8 mouse cellular contexts compared by ENCODE assay signal in the genomic region with DNA sequence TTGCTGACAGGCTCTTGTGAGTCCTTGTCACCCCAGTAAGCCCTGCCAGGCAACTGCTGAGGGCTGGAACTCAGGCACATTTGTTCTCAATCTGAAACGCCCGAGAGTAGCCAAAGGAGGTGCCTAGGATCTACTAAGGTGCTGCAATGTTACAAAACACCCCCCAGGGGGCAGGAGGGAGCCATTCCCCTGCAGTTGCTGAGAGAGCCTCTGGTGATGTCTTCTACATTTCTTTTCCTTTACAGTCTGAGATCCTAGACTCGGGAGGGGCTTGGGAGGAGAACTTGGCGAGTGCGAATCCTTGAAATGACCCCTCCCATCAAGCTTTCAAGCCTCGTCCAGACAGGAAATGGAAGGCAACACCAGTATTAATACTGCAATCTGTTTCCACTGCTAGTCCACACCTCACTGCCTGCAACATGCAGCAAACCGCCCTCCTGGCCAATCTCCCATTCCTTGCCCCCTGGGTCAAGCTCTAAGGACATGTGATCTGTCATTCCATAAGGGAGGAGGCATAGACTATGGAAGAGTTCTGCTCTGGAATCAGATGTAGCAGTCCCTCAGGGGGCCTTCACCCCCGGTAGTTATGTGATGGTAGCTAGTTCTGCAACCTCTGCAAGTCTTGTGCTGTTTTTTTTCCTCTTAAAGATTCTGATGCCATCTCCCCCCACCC. TPM values are rescaled to one million over a fixed set of nuclear protein-coding genes. Genes with fewer than 3 reads are reported as not detected.
DNase-seq lines count a peak whose midpoint lies in the region; ATAC-seq and TF ChIP-seq lines count a peak whose summit lies in the region.
"Had no signal": no experiment of that assay in that cellular context is flagged by ENCODE, and none has a peak within 500 bp of the region (broad histone marks: within the 10 kb centered on the region; RNA-seq: fewer than 3 reads in every experiment).

No protein-coding gene starts in this region.

- TF ChIP-seq POLR2A in small intestine, adult 2 months (IDR thresholded peaks at IDR 0.05; ENCODE audit: low read depth, low read length) = no peak

- H3K4me1 ChIP-seq in ES-E14 (ENCODE audit: control insufficient read depth in 2 of 2, insufficient read depth in 2 of 2, low read length in 2 of 2, poor library complexity in 1 of 2) = 0 out of 4 replicates have a peak, but pooled peaks cover 0 to 2% of the 10 kb centered on the region in 2 experiments
- H3K4me1 ChIP-seq in lung, postnatal 0 days (ENCODE audit: insufficient read depth, low read depth, low read length) = no peaks in the 10 kb centered on the region
- H3K4me1 ChIP-seq in small intestine, adult 2 months (ENCODE audit: control insufficient read depth, insufficient read depth, insufficient read length, low read length) = no peaks in the 10 kb centered on the region
- H3K4me1 ChIP-seq: liver, embryonic 15.5 days had no signal

- 17% methylated on average over 8 of the region's 8 CpGs for WGBS in lung, postnatal 0 days
- 20% methylated on average over 8 of the region's 8 CpGs for WGBS in small intestine, adult 2 months

- H3K4me3 ChIP-seq in C2C12 (ENCODE audit: insufficient read depth, poor library complexity, severe bottlenecking) (no peak overlapping the region), ES-E14 (ENCODE audit: insufficient read depth in 1 of 2, low read depth in 1 of 2, low read length in 2 of 2, poor library complexity in 1 of 2, severe bottlenecking in 1 of 2) (no peak overlapping the region)
- no peak overlapping the region for H3K4me3 ChIP-seq in lung, postnatal 0 days (ENCODE audit: low read depth, low read length)
- H3K4me3 ChIP-seq in small intestine, adult 2 months (ENCODE audit: low read depth, low read length) = no peak overlapping the region
- H3K4me3 ChIP-seq: liver, embryonic 15.5 days had no signal

- H3K36me3 ChIP-seq in C2C12 (ENCODE audit: control insufficient read depth, insufficient read depth) (no peaks in the 10 kb centered on the region), ES-E14 (ENCODE audit: control insufficient read depth, insufficient read depth, low read length, poor library complexity, severe bottlenecking) (no peaks in the 10 kb centered on the region)
- H3K36me3 ChIP-seq in lung, postnatal 0 days (ENCODE audit: insufficient read depth, low read length) = no peaks in the 10 kb centered on the region
- H3K36me3 ChIP-seq in small intestine, adult 2 months (ENCODE audit: control insufficient read depth, insufficient read depth, low read length) = no peaks in the 10 kb centered on the region
- H3K36me3 ChIP-seq: liver, embryonic 15.5 days had no signal

- ATAC-seq in lung, postnatal 0 days = peak; percentile 81

- no peak for TF ChIP-seq EP300 in lung, postnatal 0 days (IDR thresholded peaks at IDR 0.05)

- no peaks in the 10 kb centered on the region for H3K79me3 ChIP-seq in C2C12 (ENCODE audit: low read depth)

- H3K79me2 ChIP-seq in C2C12 (ENCODE audit: control insufficient read depth, insufficient read depth) = no peaks in the 10 kb centered on the region

- H3ac ChIP-seq in C2C12 (ENCODE audit: control insufficient read depth, insufficient read length, low read depth) = no peak overlapping the region

- in situ Hi-C loops in ES-E14 (cut with MboI; ENCODE audit: low sequenced_read_pairs in 2 of 2, unreplicated experiment in 2 of 2) = loop anchor here in 1 of 2 experiments (5.0 kb wide), 1 partner anchor 214 kb away; no protein-coding TSS in a partner anchor

- no peak overlapping the region for H3K9ac ChIP-seq in ES-E14 (ENCODE audit: insufficient read depth, low read depth, low read length, poor library complexity, severe bottlenecking)
- no peak overlapping the region for H3K9ac ChIP-seq in lung, postnatal 0 days (replicated peaks; ENCODE audit: low read depth)
- H3K9ac ChIP-seq: liver, embryonic 15.5 days had no signal

- H3K27me3 ChIP-seq in C2C12 (ENCODE audit: control insufficient read depth, insufficient read depth, insufficient read length) = peaks cover 56% of the 10 kb centered on the region
- no peaks in the 10 kb centered on the region for H3K27me3 ChIP-seq in lung, postnatal 0 days (replicated peaks; ENCODE audit: insufficient read depth, low read length)
- H3K27me3 ChIP-seq in small intestine, adult 2 months (ENCODE audit: control insufficient read depth, insufficient read depth, low read length) = no peaks in the 10 kb centered on the region
- H3K27me3 ChIP-seq: liver, embryonic 15.5 days had no signal

- TF ChIP-seq CTCF in C2C12 (IDR thresholded peaks at IDR 0.05; ENCODE audit: control insufficient read depth, insufficient read depth, insufficient read length) = peak; percentile 26
- TF ChIP-seq CTCF in lung, postnatal 0 days (IDR thresholded peaks at IDR 0.05) = peak; percentile 83
- TF ChIP-seq CTCF in small intestine, adult 2 months (IDR thresholded peaks at IDR 0.05; ENCODE audit: extremely low read depth, insufficient read length, insufficient replicate concordance, low read depth, low read length) = peak; percentile 71; the same call in 1 of the 2 replicates

- no peaks in the 10 kb centered on the region for H3K9me3 ChIP-seq in ES-E14 (ENCODE audit: control insufficient read depth, insufficient read depth, low read depth, low read length)
- no peaks in the 10 kb centered on the region for H3K9me3 ChIP-seq in lung, postnatal 0 days (ENCODE audit: low read length)
- H3K9me3 ChIP-seq: liver, embryonic 15.5 days had no signal

- DNase-seq in ES-E14 (ENCODE audit: low read depth, low spot score) = peak; percentile 64
- peak; percentile 56 to 69 for DNase-seq in cerebellum, adult 18-20 months
- peak; percentile 24 to 51 for DNase-seq in frontal cortex, postnatal 36 days (ENCODE audit: low spot score in 2 of 2)
- DNase-seq in kidney, adult 8-10 months = peak; percentile 18 to 27
- DNase-seq in lung, postnatal 0 days (ENCODE audit: low spot score) = peak; percentile 86

- no peak overlapping the region for H3K4me2 ChIP-seq in lung, postnatal 0 days (replicated peaks; ENCODE audit: low read depth, low read length)
- H3K4me2 ChIP-seq: liver, embryonic 15.5 days had no signal

- H3K27ac ChIP-seq in ES-E14 (ENCODE audit: insufficient read depth, low read depth, low read length, poor library complexity, severe bottlenecking) = no peak overlapping the region
- H3K27ac ChIP-seq in lung, postnatal 0 days (ENCODE audit: low read length) = no peak overlapping the region
- H3K27ac ChIP-seq in small intestine, adult 2 months (ENCODE audit: insufficient read depth, low read depth, low read length) = no peak overlapping the region
- H3K27ac ChIP-seq: liver, embryonic 15.5 days had no signal

TF ChIP-seq in C2C12, 6 proteins besides CTCF, POLR2A, EP300 and RAD21:
- TF ChIP-seq USF1 (IDR thresholded peaks at IDR 0.05; ENCODE audit: low read depth) = no peak

TF ChIP-seq in ES-E14, 5 proteins besides CTCF, POLR2A, EP300 and RAD21:
- TF ChIP-seq HCFC1 (IDR thresholded peaks at IDR 0.05; ENCODE audit: borderline replicate concordance, insufficient read depth, low read length) (no peak), ZC3H11A (IDR thresholded peaks at IDR 0.05; ENCODE audit: borderline replicate concordance, low read depth, low read length) (peak; percentile 31; the same call in 1 of the 2 replicates)
TF ChIP-seq in ES-E14: peak in this region for 1.

RNA-seq across cellular contexts. Expression of a gene that starts 38.0 kb away (rescaled TPM):
- not detected for polyA plus RNA-seq in C2C12 (2012; fragmentation: generic; extraction: Trizol)
- 0.18 and 0.26 TPM in 2 replicates for total RNA-seq in ES-E14 (2012; rRNA removed)
- polyA plus RNA-seq in lung, postnatal 0 days (2015; fragmentation: Nextera tagmentation; extraction: Ambion mirVana) = 0.10 and 0.12 TPM in 2 replicates
- 0.06 and 0.08 TPM in 2 replicates for polyA plus RNA-seq in small intestine, adult 2 months (2012; rRNA removed)
- polyA plus RNA-seq: liver, embryonic 15.5 days had no signal

RNA-seq across cellular contexts. Expression of a gene that starts 42.1 kb away (rescaled TPM):
- polyA plus RNA-seq in C2C12 (2012; fragmentation: generic; extraction: Trizol) = not detected
- not detected in 2 replicates for total RNA-seq in ES-E14 (2012; rRNA removed)
- polyA plus RNA-seq in lung, postnatal 0 days (2015; fragmentation: Nextera tagmentation; extraction: Ambion mirVana) = 21.7 and 23.9 TPM in 2 replicates
- polyA plus RNA-seq in small intestine, adult 2 months (2012; rRNA removed) = not detected in 2 replicates
- polyA plus RNA-seq: liver, embryonic 15.5 days had no signal

Comparison
In these comparisons a context has a peak if more than half of its experiments do, and no peak if none do; other contexts are left out.
1. CTCF ChIP-seq: peak in every context shown above with its lines; median percentile 83 in lung, postnatal 0 days; 71 in small intestine, adult 2 months; 26 in C2C12.
2. DNase-seq: peak in every context shown above with its lines; median percentile 86 in lung, postnatal 0 days; 64 in ES-E14; 62 in cerebellum, adult 18-20 months; 38 in frontal cortex, postnatal 36 days; 22 in kidney, adult 8-10 months.
3. RNA of a gene that starts 42.1 kb away (polyA plus RNA-seq): 21.7 to 23.9 TPM in lung, postnatal 0 days; not detected in small intestine, adult 2 months and not detected in C2C12 (single experiment); every median in the first group is over 10 times any median in the second.